Mouse (Mus musculus) CH12.LX (cell line): ENCODE results near the gene Gm45837.

Source experiments
- CTCF ChIP-seq, 2 experiments: IDR thresholded peaks in 1 of 2; conservative IDR thresholded peaks in 1 of 2; 2 replicates each; pipeline ENCODE4 v1.5.1; 2011 to 2012; ENCODE audit warnings: low read depth in 2 of 2, low read length in 2 of 2, improper control_type of control experiment in 1 of 2, inconsistent platforms in 1 of 2, mild to moderate bottlenecking in 1 of 2, moderate library complexity in 1 of 2
- ELF1 ChIP-seq: IDR thresholded peaks from 2 replicates; pipeline ENCODE4 v1.6.1; 2014; ENCODE audit warnings: low read depth, mild to moderate bottlenecking, inconsistent platforms, low read length, improper control_type of control experiment
- IRF4 ChIP-seq: IDR thresholded peaks from 2 replicates; pipeline ENCODE4 v1.6.1; 2014; ENCODE audit warnings: low read depth, mild to moderate bottlenecking, inconsistent platforms, low read length, improper control_type of control experiment
- JUND ChIP-seq: conservative IDR thresholded peaks from 2 replicates; pipeline ENCODE4 v1.6.1; 2011; ENCODE audit warnings: low read depth, low read length, improper control_type of control experiment
- MAZ ChIP-seq: IDR thresholded peaks from 2 replicates; pipeline ENCODE4 v1.6.1; 2012; ENCODE audit warnings: low read depth, mild to moderate bottlenecking, inconsistent platforms, low read length, improper control_type of control experiment, moderate library complexity
- POLR2A ChIP-seq: IDR thresholded peaks from 2 replicates; pipeline ENCODE4 v1.6.1; 2011; ENCODE audit warnings: low read depth, mild to moderate bottlenecking, improper control_type of control experiment, low read length
- TBP ChIP-seq: conservative IDR thresholded peaks from 2 replicates; pipeline ENCODE4 v1.6.1; 2011; ENCODE audit warnings: low read depth, low read length, improper control_type of control experiment
- TCF12 ChIP-seq: IDR thresholded peaks from 2 replicates; pipeline ENCODE4 v1.6.1; 2014; ENCODE audit warnings: low read depth, mild to moderate bottlenecking, inconsistent platforms, low read length, improper control_type of control experiment
- UBTF ChIP-seq: IDR thresholded peaks from 2 replicates; pipeline ENCODE4 v1.6.1; 2012; ENCODE audit warnings: low read depth, mild to moderate bottlenecking, inconsistent platforms, low read length, improper control_type of control experiment, moderate library complexity

DNA sequence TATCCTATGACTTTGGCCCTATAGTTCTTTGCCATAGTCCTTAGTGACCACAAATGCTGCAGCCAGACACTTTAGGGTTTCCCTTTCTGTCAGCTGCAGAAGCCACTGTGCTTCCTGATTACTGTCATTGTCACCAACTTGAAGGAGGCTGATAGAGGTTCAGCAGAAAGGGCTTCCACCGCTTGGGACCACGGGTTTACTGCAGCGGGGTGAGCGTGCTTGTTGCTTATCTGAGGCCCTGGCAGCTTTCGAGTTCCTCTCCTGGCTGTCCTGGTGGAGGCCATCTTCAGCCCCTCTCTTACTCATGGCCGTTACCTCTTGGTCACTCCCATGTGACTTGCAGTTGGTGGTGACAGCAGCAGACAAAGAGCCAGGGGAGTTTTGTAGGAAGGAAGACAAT, 21.4 kb upstream of the Gm45837 start:
- TF ChIP-seq JUND (no peak), TBP (no peak), POLR2A (no peak), UBTF (no peak), IRF4 (no peak), ELF1 (no peak), CTCF (conservative IDR thresholded peaks at IDR 0.05 in 1 of 2, IDR thresholded peaks at IDR 0.05 in 1 of 2; ENCODE audit: low read depth in 2 of 2, low read length in 2 of 2) (no peak), TCF12 (no peak), MAZ (no peak)
